9 mouse cellular contexts compared by ENCODE assay signal in the genomic region with DNA sequence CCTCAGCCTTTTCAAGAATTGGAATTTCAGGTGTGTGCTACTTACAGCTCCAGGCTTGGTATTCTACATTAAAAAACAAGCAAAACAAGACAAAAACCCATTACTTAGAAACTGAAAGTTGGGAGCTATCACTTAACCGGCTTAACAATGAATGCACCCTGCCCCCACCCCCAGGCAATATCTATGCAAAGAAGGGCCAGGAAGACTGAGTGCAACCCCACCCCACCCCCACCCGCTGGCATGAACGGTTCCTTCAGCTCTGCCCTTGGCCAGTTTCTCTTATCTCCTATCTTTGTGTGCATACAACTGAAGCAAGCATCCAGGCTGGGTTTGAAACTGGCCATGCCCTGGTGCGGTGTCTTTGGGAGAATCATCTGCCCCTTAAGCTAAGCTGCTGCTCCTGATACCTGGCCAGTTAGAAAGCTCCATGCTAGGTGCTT. TPM values are rescaled to one million over a fixed set of nuclear protein-coding genes. Genes with fewer than 3 reads are reported as not detected.
DNase-seq lines count a peak whose midpoint lies in the region; ATAC-seq and TF ChIP-seq lines count a peak whose summit lies in the region.
"Had no signal": no experiment of that assay in that cellular context is flagged by ENCODE, and none has a peak within 500 bp of the region (broad histone marks: within the 10 kb centered on the region; RNA-seq: fewer than 3 reads in every experiment).

No protein-coding gene starts in this region.

- DNase-seq in heart, embryonic 10.5 days (ENCODE audit: low spot score) = no peak
- DNase-seq in heart, postnatal 36 days = no peak
- DNase-seq in testis, postnatal 14 days (ENCODE audit: low spot score) = no peak
- peak; percentile 84 for DNase-seq in liver
- no peak for DNase-seq in urinary bladder, postnatal 36 days (ENCODE audit: low spot score in 2 of 2)
- no peak for DNase-seq in layer of hippocampus, postnatal 14 days (ENCODE audit: low spot score in 2 of 2)
- DNase-seq: lung, adult 2 months had no signal

- H3K4me3 ChIP-seq in heart, embryonic 10.5 days = peak overlapping the region; percentile 33; the same call in 1 of the 2 replicates
- H3K4me3 ChIP-seq in testis, adult 2 months (ENCODE audit: control insufficient read depth, low read depth, low read length) = peak overlapping the region; percentile 65

- no peaks in the 10 kb centered on the region for H3K36me3 ChIP-seq in heart, embryonic 10.5 days
- no peaks in the 10 kb centered on the region for H3K36me3 ChIP-seq in testis, adult 2 months (ENCODE audit: control insufficient read depth, insufficient read depth, low read length)

- H3K27ac ChIP-seq in heart, embryonic 10.5 days = no peak overlapping the region
- no peak overlapping the region for H3K27ac ChIP-seq in testis, adult 2 months (ENCODE audit: control insufficient read depth, insufficient read depth, low read depth, low read length)

- TF ChIP-seq POLR2A in testis, adult 2 months (IDR thresholded peaks at IDR 0.05; ENCODE audit: control insufficient read depth, low read depth, low read length) = no peak

- no peaks in the 10 kb centered on the region for H3K9me3 ChIP-seq in heart, embryonic 10.5 days

- no peaks in the 10 kb centered on the region for H3K27me3 ChIP-seq in heart, embryonic 10.5 days (ENCODE audit: insufficient read depth, poor library complexity, severe bottlenecking)
- H3K27me3 ChIP-seq in testis, adult 2 months (ENCODE audit: control insufficient read depth, insufficient read depth, low read length) = no peaks in the 10 kb centered on the region

- peaks cover 25% of the 10 kb centered on the region for H3K4me1 ChIP-seq in heart, embryonic 10.5 days
- peaks cover 29% of the 10 kb centered on the region for H3K4me1 ChIP-seq in testis, adult 2 months (ENCODE audit: control insufficient read depth, insufficient read depth, low read length)

- no peak for ATAC-seq in inflammation-experienced regulatory T-cells, adult 6 months

- 8% methylated on average over 4 of the region's 4 CpGs for WGBS in heart, embryonic 10.5 days

- no peak for TF ChIP-seq CTCF in testis, adult 2 months (IDR thresholded peaks at IDR 0.05; ENCODE audit: control insufficient read depth, insufficient read depth, insufficient replicate concordance, low read depth, low read length)

- intact Hi-C loops in heart, postnatal 36 days (cut with DNase I) = loop anchor here (5.0 kb wide), 2 partner anchors 70 to 215 kb away; no protein-coding TSS in a partner anchor

RNA-seq across cellular contexts. Expression of a gene that starts 11.2 kb away (rescaled TPM):
- polyA plus RNA-seq in heart, embryonic 10.5 days (2016; fragmentation: Nextera tagmentation; extraction: Ambion mirVana) = 1.4 and 1.6 TPM in 2 replicates
- 100 to 1,000 TPM; 135 to 146 TPM for total RNA-seq in heart, postnatal 36 days (2021)
- 19.7 and 21.4 TPM in 2 replicates for polyA plus RNA-seq in testis, adult 2 months (2012; rRNA removed)
- 1 to 10 TPM; 1.1 to 4.4 (median 4.2) TPM for polyA plus RNA-seq in inflammation-experienced regulatory T-cells, adult 6 months (2017; shearing (Covaris generic))
- 100 to 1,000 TPM; 185 to 203 TPM for total RNA-seq in layer of hippocampus, postnatal 14 days (2021)
